Mouse (Mus musculus): ENCODE results near the gene Fermt1. TPM values are rescaled to one million over a fixed set of nuclear protein-coding genes. Genes with fewer than 3 reads are reported as not detected.

The Fermt1 gene
- polyA plus RNA-seq, 1 experiment = 4.2 TPM

DNA sequence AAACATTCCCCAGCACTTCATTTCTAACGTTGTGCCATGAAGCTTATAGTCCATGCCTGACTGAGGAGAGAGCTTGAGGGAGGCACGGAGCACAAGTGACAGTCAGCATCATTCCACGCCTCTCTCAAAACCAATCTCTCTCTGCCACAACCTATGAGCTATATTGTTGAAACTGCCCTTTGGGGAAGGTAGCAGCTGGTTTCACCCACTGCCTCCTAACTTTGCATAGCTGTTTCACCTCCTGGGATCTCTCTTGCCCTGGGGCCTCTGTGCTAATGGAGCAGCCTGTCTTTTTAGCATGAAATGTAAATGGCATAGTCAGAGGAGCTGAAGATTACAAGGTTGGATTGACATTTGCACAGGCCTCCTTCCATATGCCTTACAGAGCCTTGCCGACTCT, 43.6 kb downstream of the Fermt1 start:
- no peak overlapping the region for H3K27ac ChIP-seq (ENCODE audit: control insufficient read depth, insufficient read depth, low read length)
- no peak for DNase-seq
- H3K4me1 ChIP-seq (replicated peaks; ENCODE audit: control insufficient read depth, insufficient read depth, low read length) = no peaks in the 10 kb centered on the region
- no peaks in the 10 kb centered on the region for H3K36me3 ChIP-seq (ENCODE audit: control insufficient read depth, insufficient read depth, low read length)
- 93% methylated on average over 3 of the region's 4 CpGs for WGBS
- TF ChIP-seq CTCF (IDR thresholded peaks at IDR 0.05; ENCODE audit: borderline replicate concordance, control insufficient read depth, extremely low read depth, insufficient read depth, low read length, poor library complexity) (no peak), POLR2A (IDR thresholded peaks at IDR 0.05; ENCODE audit: control insufficient read depth, extremely low read depth, insufficient read depth, low read length, poor library complexity) (no peak)
- no peak overlapping the region for H3K4me3 ChIP-seq (ENCODE audit: control insufficient read depth, insufficient read depth, low read length)
- H3K27me3 ChIP-seq (ENCODE audit: control insufficient read depth, insufficient read depth, low read length) = no peaks in the 10 kb centered on the region

- H3K4me3 ChIP-seq (ENCODE audit: control insufficient read depth, insufficient read depth, low read length) = no peak overlapping the region
- TF ChIP-seq POLR2A (IDR thresholded peaks at IDR 0.05; ENCODE audit: control insufficient read depth, extremely low read depth, insufficient read depth, low read length, poor library complexity) (no peak), CTCF (IDR thresholded peaks at IDR 0.05; ENCODE audit: borderline replicate concordance, control insufficient read depth, extremely low read depth, insufficient read depth, low read length, poor library complexity) (no peak)
- no peaks in the 10 kb centered on the region for H3K36me3 ChIP-seq (ENCODE audit: control insufficient read depth, insufficient read depth, low read length)
- H3K27ac ChIP-seq (ENCODE audit: control insufficient read depth, insufficient read depth, low read length) = no peak overlapping the region
- DNase-seq = no peak
- no peaks in the 10 kb centered on the region for H3K4me1 ChIP-seq (replicated peaks; ENCODE audit: control insufficient read depth, insufficient read depth, low read length)
- no peaks in the 10 kb centered on the region for H3K27me3 ChIP-seq (ENCODE audit: control insufficient read depth, insufficient read depth, low read length)
- WGBS = 83% methylated on average over 4 of the region's 4 CpGs
Measured at GRCm38 (mm10) chr2:132901636-132902035, 44.1 kb downstream of the Fermt1 start.

GRCm38 (mm10) chr2:132900596-132900995, 45.1 kb downstream of the Fermt1 start:
- no peaks in the 10 kb centered on the region for H3K27me3 ChIP-seq (ENCODE audit: control insufficient read depth, insufficient read depth, low read length)
- H3K36me3 ChIP-seq (ENCODE audit: control insufficient read depth, insufficient read depth, low read length) = no peaks in the 10 kb centered on the region
- WGBS = 48% methylated on average over 1 of the region's 1 CpGs
- TF ChIP-seq POLR2A (IDR thresholded peaks at IDR 0.05; ENCODE audit: control insufficient read depth, extremely low read depth, insufficient read depth, low read length, poor library complexity) = no peak
- TF ChIP-seq CTCF (IDR thresholded peaks at IDR 0.05; ENCODE audit: borderline replicate concordance, control insufficient read depth, extremely low read depth, insufficient read depth, low read length, poor library complexity) = no peak
- H3K4me3 ChIP-seq (ENCODE audit: control insufficient read depth, insufficient read depth, low read length) = no peak overlapping the region
- H3K4me1 ChIP-seq (replicated peaks; ENCODE audit: control insufficient read depth, insufficient read depth, low read length) = no peaks in the 10 kb centered on the region
- DNase-seq = no peak
- no peak overlapping the region for H3K27ac ChIP-seq (ENCODE audit: control insufficient read depth, insufficient read depth, low read length)

DNA sequence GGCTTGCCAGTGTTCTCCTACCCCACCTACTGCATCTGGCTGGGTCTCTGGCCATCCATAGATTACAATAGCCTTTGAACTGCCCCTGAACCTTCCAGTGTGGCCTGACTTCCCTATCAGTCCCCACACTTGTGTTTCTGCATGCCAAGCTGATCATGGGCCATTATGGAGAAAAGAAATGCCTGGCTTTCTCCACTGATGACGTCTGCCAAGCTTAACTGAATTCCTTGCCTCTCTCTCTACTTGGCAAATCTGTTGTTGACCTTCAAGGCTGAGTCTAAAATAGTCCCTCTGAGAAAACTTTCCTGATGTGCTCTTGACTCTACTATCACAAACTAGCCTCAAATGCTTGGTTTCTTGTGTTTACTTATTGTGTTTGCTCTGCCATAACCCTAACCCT, 47.5 kb downstream of the Fermt1 start:
- TF ChIP-seq POLR2A (IDR thresholded peaks at IDR 0.05; ENCODE audit: control insufficient read depth, extremely low read depth, insufficient read depth, low read length, poor library complexity) (no peak), CTCF (IDR thresholded peaks at IDR 0.05; ENCODE audit: borderline replicate concordance, control insufficient read depth, extremely low read depth, insufficient read depth, low read length, poor library complexity) (no peak)
- Histone ChIP-seq H3K27me3 (ENCODE audit: control insufficient read depth, insufficient read depth, low read length) (no peaks in the 10 kb centered on the region), H3K4me1 (replicated peaks; ENCODE audit: control insufficient read depth, insufficient read depth, low read length) (no peaks in the 10 kb centered on the region), H3K36me3 (ENCODE audit: control insufficient read depth, insufficient read depth, low read length) (no peaks in the 10 kb centered on the region), H3K4me3 (ENCODE audit: control insufficient read depth, insufficient read depth, low read length) (no peak overlapping the region), H3K27ac (ENCODE audit: control insufficient read depth, insufficient read depth, low read length) (no peak overlapping the region)
- DNase-seq = no peak
- 74% methylated on average over 1 of the region's 1 CpGs for WGBS

GRCm38 (mm10) chr2:132893826-132894225, 51.9 kb downstream of the Fermt1 start:
- Histone ChIP-seq H3K36me3 (ENCODE audit: control insufficient read depth, insufficient read depth, low read length) (no peaks in the 10 kb centered on the region), H3K4me3 (ENCODE audit: control insufficient read depth, insufficient read depth, low read length) (no peak overlapping the region), H3K4me1 (replicated peaks; ENCODE audit: control insufficient read depth, insufficient read depth, low read length) (no peaks in the 10 kb centered on the region), H3K27ac (ENCODE audit: control insufficient read depth, insufficient read depth, low read length) (no peak overlapping the region), H3K27me3 (ENCODE audit: control insufficient read depth, insufficient read depth, low read length) (no peaks in the 10 kb centered on the region)
- DNase-seq = no peak
- no peak for TF ChIP-seq POLR2A (IDR thresholded peaks at IDR 0.05; ENCODE audit: control insufficient read depth, extremely low read depth, insufficient read depth, low read length, poor library complexity)
- 82% methylated on average over 5 of the region's 5 CpGs for WGBS

DNA sequence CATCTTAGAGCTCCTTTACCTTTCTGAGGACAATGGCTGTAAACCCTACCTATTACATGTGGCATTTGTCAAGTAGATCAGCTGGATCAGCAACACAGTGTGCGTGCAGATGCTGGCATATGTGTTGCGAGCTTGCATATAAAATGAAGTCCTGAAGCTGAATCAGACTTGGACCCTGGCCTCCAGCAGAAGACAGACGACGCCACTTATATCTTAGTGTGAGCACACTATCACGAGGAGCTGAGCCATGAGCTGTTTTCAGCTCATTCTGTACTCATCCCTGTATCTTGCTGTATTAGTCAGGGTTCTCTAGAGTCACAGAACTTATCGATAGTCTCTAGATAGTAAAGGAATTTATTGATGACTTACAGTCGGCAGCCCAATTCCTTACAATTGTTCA, 60.4 kb downstream of the Fermt1 start:
- Histone ChIP-seq H3K27me3 (ENCODE audit: control insufficient read depth, insufficient read depth, low read length) (no peaks in the 10 kb centered on the region), H3K36me3 (ENCODE audit: control insufficient read depth, insufficient read depth, low read length) (no peaks in the 10 kb centered on the region), H3K4me3 (ENCODE audit: control insufficient read depth, insufficient read depth, low read length) (no peak overlapping the region), H3K4me1 (replicated peaks; ENCODE audit: control insufficient read depth, insufficient read depth, low read length) (no peaks in the 10 kb centered on the region), H3K27ac (ENCODE audit: control insufficient read depth, insufficient read depth, low read length) (no peak overlapping the region)
- TF ChIP-seq POLR2A (IDR thresholded peaks at IDR 0.05; ENCODE audit: control insufficient read depth, extremely low read depth, insufficient read depth, low read length, poor library complexity) (no peak), CTCF (IDR thresholded peaks at IDR 0.05; ENCODE audit: borderline replicate concordance, control insufficient read depth, extremely low read depth, insufficient read depth, low read length, poor library complexity) (no peak)
- 94% methylated on average over 7 of the region's 7 CpGs for WGBS
- DNase-seq = no peak

- no peak for DNase-seq
- H3K4me3 ChIP-seq (ENCODE audit: control insufficient read depth, insufficient read depth, low read length) = no peak overlapping the region
- WGBS = 87% methylated on average over 8 of the region's 8 CpGs
Measured at GRCm38 (mm10) chr2:132884303-132884967, 61.3 kb downstream of the Fermt1 start.

More at GRCm38 (mm10) chr2:132884303-132884967, 61.3 kb downstream of the Fermt1 start:
- no peaks in the 10 kb centered on the region for H3K27me3 ChIP-seq (ENCODE audit: control insufficient read depth, insufficient read depth, low read length)
- H3K27ac ChIP-seq (ENCODE audit: control insufficient read depth, insufficient read depth, low read length) = no peak overlapping the region
- H3K4me1 ChIP-seq (replicated peaks; ENCODE audit: control insufficient read depth, insufficient read depth, low read length) = peaks cover 3% of the 10 kb centered on the region
- no peaks in the 10 kb centered on the region for H3K36me3 ChIP-seq (ENCODE audit: control insufficient read depth, insufficient read depth, low read length)
- TF ChIP-seq POLR2A (IDR thresholded peaks at IDR 0.05; ENCODE audit: control insufficient read depth, extremely low read depth, insufficient read depth, low read length, poor library complexity) = no peak
- TF ChIP-seq CTCF (IDR thresholded peaks at IDR 0.05; ENCODE audit: borderline replicate concordance, control insufficient read depth, extremely low read depth, insufficient read depth, low read length, poor library complexity) = no peak

Data from thymus, adult 2 months (tissue).